8 mouse cellular contexts compared by ENCODE assay signal in the genomic region with DNA sequence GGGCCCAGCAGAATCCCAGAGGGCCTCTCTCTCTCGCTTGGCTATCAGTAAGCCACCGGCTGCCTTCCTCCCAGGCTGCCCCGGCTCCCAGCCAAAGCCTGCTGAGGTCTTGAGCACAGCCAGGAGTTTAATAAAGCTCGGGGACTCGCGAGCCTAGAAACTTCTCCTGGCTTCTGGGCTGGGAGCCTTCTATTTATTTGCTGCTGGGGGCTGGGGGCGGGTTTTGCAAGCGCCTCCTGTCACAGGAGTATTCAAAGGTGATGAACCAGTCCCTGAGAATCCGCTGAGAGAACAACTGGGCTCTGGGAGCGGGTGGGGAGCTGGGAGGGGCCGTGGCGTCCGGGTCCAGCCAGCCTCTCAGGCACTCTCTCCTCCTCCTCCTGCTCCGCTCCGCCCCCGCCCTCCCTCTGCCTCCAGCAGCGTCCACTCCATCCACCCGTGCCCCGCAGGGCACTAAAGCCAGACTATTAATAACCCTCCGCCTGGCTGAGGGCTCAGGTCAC. TPM values are rescaled to one million over a fixed set of nuclear protein-coding genes. Genes with fewer than 3 reads are reported as not detected.
DNase-seq lines count a peak whose midpoint lies in the region; ATAC-seq lines count a peak whose summit lies in the region.

Hspb8 (minus strand) TSS at position 166 of the 503 bp plus-strand sequence.

- H3K9me3 ChIP-seq in forebrain, embryonic 11.5 days (ENCODE audit: control insufficient read depth, low read length): no peaks in the 10 kb centered on the region
- H3K9me3 ChIP-seq in lung, embryonic 16.5 days (ENCODE audit: control insufficient read depth, low read length): no peaks in the 10 kb centered on the region

- WGBS in forebrain, embryonic 11.5 days: under 1% methylated on average over 20 of the region's 20 CpGs
- 0% methylated on average over 19 of the region's 20 CpGs for WGBS in lung, embryonic 16.5 days

- peak; percentile 91 for DNase-seq in NIH3T3 (ENCODE audit: low read depth)
- DNase-seq in forebrain, embryonic 11.5 days (ENCODE audit: low spot score): peak; percentile 77
- peak; percentile 88 to 90 for DNase-seq in heart, postnatal 10 days
- DNase-seq in kidney, postnatal 4 days: peak; percentile 82 to 85
- peak; percentile 36 for DNase-seq in retina, postnatal 7 days (ENCODE audit: low read depth, low spot score)
- no peak for DNase-seq in c-Kit-positive CD71-positive TER-119-positive erythroid progenitor cells, embryonic 14.5 days (ENCODE audit: low spot score)

- H3K27me3 ChIP-seq in forebrain, embryonic 11.5 days (ENCODE audit: control insufficient read depth, insufficient read depth, low read length): no peaks in the 10 kb centered on the region
- H3K27me3 ChIP-seq in lung, embryonic 16.5 days (ENCODE audit: control insufficient read depth, insufficient read depth, low read depth, low read length): no peaks in the 10 kb centered on the region

- H3K9ac ChIP-seq in forebrain, embryonic 11.5 days (ENCODE audit: low read length): peak within 1 kb of the TSS; percentile 52
- peak within 1 kb of the TSS; percentile 74 for H3K9ac ChIP-seq in lung, embryonic 16.5 days (ENCODE audit: low read length)

- peak within 1 kb of the TSS; percentile 80 for H3K4me3 ChIP-seq in brown adipose tissue, adult 24 weeks (ENCODE audit: insufficient read depth, low read depth, low read length)
- H3K4me3 ChIP-seq in forebrain, embryonic 11.5 days (ENCODE audit: low read depth, low read length): peak within 1 kb of the TSS; percentile 18; the same call in 1 of the 2 replicates
- peak within 1 kb of the TSS; percentile 52 for H3K4me3 ChIP-seq in lung, embryonic 16.5 days (ENCODE audit: low read length)

- H3K4me2 ChIP-seq in forebrain, embryonic 11.5 days (ENCODE audit: low read depth, low read length, severe bottlenecking): peak within 1 kb of the TSS; percentile 62
- H3K4me2 ChIP-seq in lung, embryonic 16.5 days (ENCODE audit: low read depth, low read length): peak within 1 kb of the TSS; percentile 77

- peak; percentile 52; the same call in 1 of the 2 replicates for ATAC-seq in forebrain, embryonic 11.5 days (replicated peaks; ENCODE audit: low FRiP score)
- ATAC-seq in lung, embryonic 16.5 days (ENCODE audit: low read depth): peak; percentile 84

- H3K36me3 ChIP-seq in forebrain, embryonic 11.5 days (ENCODE audit: control insufficient read depth, insufficient read depth, low read length): no peaks in the 10 kb centered on the region
- H3K36me3 ChIP-seq in lung, embryonic 16.5 days (ENCODE audit: control insufficient read depth, insufficient read depth, low read length): no peaks in the 10 kb centered on the region; the same call in 1 of the 2 replicates

- 0 out of 2 replicates have a peak, but pooled peaks cover 2% of the 10 kb centered on the region for H3K4me1 ChIP-seq in brown adipose tissue, adult 24 weeks (ENCODE audit: control insufficient read depth, insufficient read depth, insufficient read length, low read length)
- H3K4me1 ChIP-seq in forebrain, embryonic 11.5 days (replicated peaks; ENCODE audit: control insufficient read depth, insufficient read depth, low read length): peaks cover 24% of the 10 kb centered on the region
- peaks cover 30% of the 10 kb centered on the region for H3K4me1 ChIP-seq in lung, embryonic 16.5 days (replicated peaks; ENCODE audit: control insufficient read depth, insufficient read depth, low read length)

- peak within 1 kb of the TSS; percentile 95 for H3K27ac ChIP-seq in brown adipose tissue, adult 24 weeks (replicated peaks; ENCODE audit: low read depth, low read length)
- H3K27ac ChIP-seq in forebrain, embryonic 11.5 days (ENCODE audit: low read depth, low read length): no peak within 1 kb of the TSS
- peak within 1 kb of the TSS; percentile 88 for H3K27ac ChIP-seq in lung, embryonic 16.5 days (ENCODE audit: low read length)

- intact Hi-C loops in heart, postnatal 10 days (cut with DNase I): loop anchor here (2.0 kb wide), 1 partner anchor 26 kb away; no protein-coding TSS in a partner anchor

RNA-seq across cellular contexts. Expression of gene Hspb8, which starts in this region (rescaled TPM):
- polyA plus RNA-seq in brown adipose tissue, adult 24 weeks (2012; ENCODE audit: insufficient read depth, insufficient read length, missing spikeins): 113 and 121 TPM in 2 replicates
- polyA plus RNA-seq in forebrain, embryonic 11.5 days (2014; fragmentation: Nextera tagmentation; extraction: Ambion mirVana): 8.0 and 9.8 TPM in 2 replicates
- 100 to 1,000 TPM; 155 to 178 TPM for total RNA-seq in heart, postnatal 10 days (2021)
- 18.9 and 23.1 TPM in 2 replicates for polyA plus RNA-seq in lung, embryonic 16.5 days (2015; fragmentation: Nextera tagmentation; extraction: Ambion mirVana)

Comparison
In these comparisons a context has a peak if more than half of its experiments do, and no peak if none do; other contexts are left out.
1. H3K4me3 ChIP-seq: peak in every context shown above with its lines; median percentile 80 in brown adipose tissue, adult 24 weeks; 52 in lung, embryonic 16.5 days; 18 in forebrain, embryonic 11.5 days.